Mouse (Mus musculus) stomach, embryonic 15.5 days (tissue): ENCODE results near the gene Kat2a. TPM values are rescaled to one million over a fixed set of nuclear protein-coding genes. Genes with fewer than 3 reads are reported as not detected.
A peak's percentile ranks its signal among the peaks of the same experiment; 100 is the strongest.

Experiments used
- ATAC-seq: fragments of 200-750 bp; cut with Nextera tagmentation; 2 replicates; pipeline ENCODE4 v1.8.0; 2017; ENCODE audit warnings: low read depth, moderate number of reproducible peaks, moderate TSS enrichment; ENCODE audit not compliant: insufficient read depth, low FRiP score
- H3K27ac ChIP-seq: fragments of 300-500 bp; sonication (generic); 2 replicates; pipeline ENCODE4 v1.5.1; 2015; ENCODE audit warnings: mild to moderate bottlenecking, inconsistent platforms
- H3K27me3 ChIP-seq: fragments of 300-500 bp; sonication (generic); replicated peaks from 2 replicates; pipeline ENCODE4 v1.6.1; 2015; ENCODE audit warnings: inconsistent platforms
- H3K36me3 ChIP-seq: fragments of 300-500 bp; sonication (generic); 2 replicates; pipeline ENCODE4 v1.6.1; 2015; ENCODE audit warnings: inconsistent platforms
- H3K4me1 ChIP-seq: fragments of 300-500 bp; sonication (generic); 2 replicates; pipeline ENCODE4 v1.6.1; 2015; ENCODE audit warnings: inconsistent platforms
- H3K4me2 ChIP-seq: fragments of 300-500 bp; sonication (generic); 2 replicates; pipeline ENCODE4 v1.6.1; 2015; ENCODE audit warnings: mild to moderate bottlenecking, inconsistent platforms
- H3K4me3 ChIP-seq: fragments of 300-500 bp; sonication (generic); replicated peaks from 2 replicates; pipeline ENCODE4 v1.5.1; 2015; ENCODE audit warnings: inconsistent platforms
- H3K9ac ChIP-seq: fragments of 300-500 bp; sonication (generic); 2 replicates; pipeline ENCODE4 v1.6.1; 2015; ENCODE audit warnings: inconsistent platforms
- H3K9me3 ChIP-seq: fragments of 300-500 bp; sonication (generic); 2 replicates; pipeline ENCODE4 v1.6.1; 2016; ENCODE audit warnings: inconsistent platforms
- WGBS: fragments of 180-500 bp; shearing (Covaris S2); methylation state at CpG from one replicate; pipeline ENCODE4 v1.1.7; 2015; 5-methylcytosine and 5-hydroxymethylcytosine counted together
- polyA plus RNA-seq: library from polyadenylated mRNA; unstranded; fragments of >200 nt; fragmentation: Nextera tagmentation; extraction: Ambion mirVana; gene quantifications from 2 replicates; pipeline ENCODE4 v1.2.1, GENCODE M21; 2015

The Kat2a gene
- 47.3 and 50.6 TPM in 2 replicates for polyA plus RNA-seq

GRCm38 (mm10) chr11:100711783-100712615 is at the start of gene Kat2a:
Gene Kat2a, minus strand, starts transcription at chr11:100712465.
- Histone ChIP-seq H3K27me3 (no peaks in the 10 kb centered on the region), H3K4me3 (peak within 1 kb of the TSS; percentile 99), H3K9me3 (no peaks in the 10 kb centered on the region), H3K27ac (peak within 1 kb of the TSS; percentile 78), H3K9ac (peak within 1 kb of the TSS; percentile 98), H3K4me2 (peak within 1 kb of the TSS; percentile 80), H3K36me3 (peaks cover 41% of the 10 kb centered on the region), H3K4me1 (peaks cover 29% of the 10 kb centered on the region)
- peak; percentile 81 for ATAC-seq
- 3% methylated on average over 41 of the region's 48 CpGs for WGBS

- H3K27me3 ChIP-seq = peaks cover 23% of the 10 kb centered on the region
- peaks cover 10% of the 10 kb centered on the region for H3K4me1 ChIP-seq
These were observed 49.3 kb upstream of the Kat2a start for GRCm38 (mm10) chr11:100761547-100762045.

GRCm38 (mm10) chr11:100759611-100760233 is 47.5 kb upstream of the Kat2a start, which contains the start of gene Kcnh4:
Gene Kcnh4, minus strand, starts transcription at chr11:100759942.
- H3K4me1 ChIP-seq = peaks cover 10% of the 10 kb centered on the region
- H3K9me3 ChIP-seq = no peaks in the 10 kb centered on the region
- H3K4me3 ChIP-seq = peak within 1 kb of the TSS; percentile 32
- peak within 1 kb of the TSS; percentile 67 for H3K4me2 ChIP-seq
- H3K27ac ChIP-seq = no peak within 1 kb of the TSS
- H3K27me3 ChIP-seq = peaks cover 23% of the 10 kb centered on the region
- WGBS = 1% methylated on average over 36 of the region's 51 CpGs
- ATAC-seq = no peak
- H3K9ac ChIP-seq = no peak within 1 kb of the TSS
- no peaks in the 10 kb centered on the region for H3K36me3 ChIP-seq

More at GRCm38 (mm10) chr11:100761547-100762045, 49.3 kb upstream of the Kat2a start:
- under 1% methylated on average over 27 of the region's 27 CpGs for WGBS
- peak overlapping the region; percentile 46 for H3K4me3 ChIP-seq
- no peaks in the 10 kb centered on the region for H3K9me3 ChIP-seq
- no peak overlapping the region; the same call in 1 of the 2 replicates for H3K9ac ChIP-seq
- H3K36me3 ChIP-seq = no peaks in the 10 kb centered on the region
- ATAC-seq = peak; percentile 57; the same call in 1 of the 2 replicates
- H3K27ac ChIP-seq = no peak overlapping the region
- peak overlapping the region; percentile 78 for H3K4me2 ChIP-seq

- Histone ChIP-seq H3K9me3 (no peaks in the 10 kb centered on the region), H3K4me3 (peak overlapping the region; percentile 32), H3K27ac (no peak overlapping the region), H3K9ac (no peak overlapping the region), H3K36me3 (no peaks in the 10 kb centered on the region), H3K4me1 (peaks cover 10% of the 10 kb centered on the region), H3K27me3 (peaks cover 23% of the 10 kb centered on the region), H3K4me2 (peak overlapping the region; percentile 67)
- 2% methylated on average over 34 of the region's 35 CpGs for WGBS
- no peak for ATAC-seq
These were observed 46.7 kb upstream of the Kat2a start for GRCm38 (mm10) chr11:100758707-100759610.

GRCm38 (mm10) chr11:100757566-100757965 is 45.3 kb upstream of the Kat2a start:
- peaks cover 10% of the 10 kb centered on the region for H3K4me1 ChIP-seq
- H3K4me2 ChIP-seq = no peak overlapping the region
- H3K27me3 ChIP-seq = peaks cover 23% of the 10 kb centered on the region
- no peaks in the 10 kb centered on the region for H3K36me3 ChIP-seq
- WGBS = 82% methylated on average over 12 of the region's 12 CpGs
- no peak overlapping the region for H3K4me3 ChIP-seq
- no peaks in the 10 kb centered on the region for H3K9me3 ChIP-seq
- no peak overlapping the region for H3K27ac ChIP-seq
- ATAC-seq = no peak
- no peak overlapping the region for H3K9ac ChIP-seq

- WGBS = 55% methylated on average over 6 of the region's 6 CpGs
These were observed 44.2 kb upstream of the Kat2a start for GRCm38 (mm10) chr11:100756476-100756875.

GRCm38 (mm10) chr11:100754693-100755057 is 42.4 kb upstream of the Kat2a start:
- ATAC-seq = no peak
- WGBS = 89% methylated on average over 3 of the region's 3 CpGs

More at GRCm38 (mm10) chr11:100756476-100756875, 44.2 kb upstream of the Kat2a start:
- H3K36me3 ChIP-seq = no peaks in the 10 kb centered on the region
- H3K27me3 ChIP-seq = peaks cover 23% of the 10 kb centered on the region
- H3K9ac ChIP-seq = no peak overlapping the region
- no peak overlapping the region for H3K4me2 ChIP-seq
- no peaks in the 10 kb centered on the region for H3K9me3 ChIP-seq
- H3K4me1 ChIP-seq = peaks cover 10% of the 10 kb centered on the region
- no peak overlapping the region for H3K4me3 ChIP-seq
- no peak overlapping the region for H3K27ac ChIP-seq
- no peak for ATAC-seq

GRCm38 (mm10) chr11:100754021-100754692 is 41.9 kb upstream of the Kat2a start:
- Histone ChIP-seq H3K27me3 (peaks cover 23% of the 10 kb centered on the region), H3K9me3 (no peaks in the 10 kb centered on the region), H3K4me1 (peaks cover 3% of the 10 kb centered on the region), H3K27ac (no peak overlapping the region), H3K4me2 (no peak overlapping the region), H3K9ac (no peak overlapping the region), H3K4me3 (no peak overlapping the region), H3K36me3 (no peaks in the 10 kb centered on the region)
- WGBS = 80% methylated on average over 9 of the region's 12 CpGs
- no peak for ATAC-seq

More at GRCm38 (mm10) chr11:100754693-100755057, 42.4 kb upstream of the Kat2a start:
- Histone ChIP-seq H3K27ac (no peak overlapping the region), H3K4me2 (no peak overlapping the region), H3K9ac (no peak overlapping the region), H3K36me3 (no peaks in the 10 kb centered on the region), H3K4me1 (peaks cover 8% of the 10 kb centered on the region), H3K4me3 (no peak overlapping the region), H3K27me3 (peaks cover 23% of the 10 kb centered on the region), H3K9me3 (no peaks in the 10 kb centered on the region)

- H3K9me3 ChIP-seq = no peaks in the 10 kb centered on the region
- H3K4me2 ChIP-seq = no peak overlapping the region
- H3K27ac ChIP-seq = no peak overlapping the region
- H3K9ac ChIP-seq = no peak overlapping the region
- no peaks in the 10 kb centered on the region for H3K4me1 ChIP-seq
- peaks cover 21% of the 10 kb centered on the region; the same call in 1 of the 2 replicates for H3K27me3 ChIP-seq
- no peaks in the 10 kb centered on the region for H3K36me3 ChIP-seq
- no peak overlapping the region for H3K4me3 ChIP-seq
- ATAC-seq = no peak
- WGBS = 33% methylated on average over 10 of the region's 10 CpGs
These were observed 40.0 kb upstream of the Kat2a start for GRCm38 (mm10) chr11:100752294-100752693.

- Histone ChIP-seq H3K27me3 (peaks cover 21% of the 10 kb centered on the region; the same call in 1 of the 2 replicates), H3K9ac (no peak overlapping the region), H3K27ac (no peak overlapping the region), H3K4me3 (no peak overlapping the region), H3K4me1 (no peaks in the 10 kb centered on the region), H3K4me2 (no peak overlapping the region), H3K9me3 (no peaks in the 10 kb centered on the region), H3K36me3 (no peaks in the 10 kb centered on the region)
- ATAC-seq = no peak
- 79% methylated on average over 16 of the region's 16 CpGs for WGBS
These were observed 37.9 kb upstream of the Kat2a start for GRCm38 (mm10) chr11:100750127-100750526.

GRCm38 (mm10) chr11:100749469-100749868 is 37.2 kb upstream of the Kat2a start:
- Histone ChIP-seq H3K4me1 (no peaks in the 10 kb centered on the region), H3K9ac (no peak overlapping the region), H3K4me2 (no peak overlapping the region), H3K9me3 (no peaks in the 10 kb centered on the region), H3K27ac (no peak overlapping the region), H3K36me3 (no peaks in the 10 kb centered on the region), H3K27me3 (peaks cover 21% of the 10 kb centered on the region; the same call in 1 of the 2 replicates), H3K4me3 (no peak overlapping the region)
- no peak for ATAC-seq
- WGBS = 40% methylated on average over 25 of the region's 25 CpGs
